Mouse (Mus musculus): ENCODE results near the gene Tango2. TPM values are rescaled to one million over a fixed set of nuclear protein-coding genes. Genes with fewer than 3 reads are reported as not detected.

Tango2 gene
- polyA plus RNA-seq, 1 experiment from 2014 or later = 39.1 TPM

- Histone ChIP-seq H3K4me2 (ENCODE audit: low read depth, low read length, severe bottlenecking) (peak overlapping the region; percentile 87), H3K36me3 (ENCODE audit: control insufficient read depth, insufficient read depth, low read length) (peaks cover 4% of the 10 kb centered on the region), H3K27me3 (ENCODE audit: control insufficient read depth, insufficient read depth, low read length) (no peaks in the 10 kb centered on the region), H3K27ac (ENCODE audit: low read depth, low read length) (peak overlapping the region; percentile 82), H3K9me3 (ENCODE audit: control insufficient read depth, low read length) (no peaks in the 10 kb centered on the region), H3K4me1 (replicated peaks; ENCODE audit: control insufficient read depth, insufficient read depth, low read length) (peaks cover 16% of the 10 kb centered on the region), H3K4me3 (ENCODE audit: low read depth, low read length) (peak overlapping the region; percentile 91), H3K9ac (ENCODE audit: low read length) (peak overlapping the region; percentile 98)
- DNase-seq (ENCODE audit: low spot score) = no peak
- ATAC-seq (replicated peaks; ENCODE audit: low FRiP score) = peak; percentile 82
- under 1% methylated on average over 29 of the region's 31 CpGs for WGBS
These were observed 59.3 kb downstream of the Tango2 start for GRCm38 (mm10) chr16:18288581-18289061.

GRCm38 (mm10) chr16:18288166-18288565, 59.7 kb downstream of the Tango2 start:
- Histone ChIP-seq H3K9me3 (ENCODE audit: control insufficient read depth, low read length) (no peaks in the 10 kb centered on the region), H3K4me3 (ENCODE audit: low read depth, low read length) (peak overlapping the region; percentile 91), H3K9ac (ENCODE audit: low read length) (peak overlapping the region; percentile 98), H3K4me2 (ENCODE audit: low read depth, low read length, severe bottlenecking) (peak overlapping the region; percentile 87), H3K27ac (ENCODE audit: low read depth, low read length) (peak overlapping the region; percentile 82; the same call in 1 of the 2 replicates), H3K36me3 (ENCODE audit: control insufficient read depth, insufficient read depth, low read length) (peaks cover 7% of the 10 kb centered on the region), H3K4me1 (replicated peaks; ENCODE audit: control insufficient read depth, insufficient read depth, low read length) (peaks cover 16% of the 10 kb centered on the region), H3K27me3 (ENCODE audit: control insufficient read depth, insufficient read depth, low read length) (no peaks in the 10 kb centered on the region)
- ATAC-seq (replicated peaks; ENCODE audit: low FRiP score) (no peak), DNase-seq (ENCODE audit: low spot score) (no peak)
- 0% methylated on average over 4 of the region's 4 CpGs for WGBS

- no peaks in the 10 kb centered on the region for H3K4me1 ChIP-seq (replicated peaks; ENCODE audit: control insufficient read depth, insufficient read depth, low read length)
- H3K27ac ChIP-seq (ENCODE audit: low read depth, low read length) = no peak overlapping the region
- no peak overlapping the region for H3K9ac ChIP-seq (ENCODE audit: low read length)
- no peak overlapping the region for H3K4me2 ChIP-seq (ENCODE audit: low read depth, low read length, severe bottlenecking)
- no peak for ATAC-seq (replicated peaks; ENCODE audit: low FRiP score)
- no peak overlapping the region for H3K4me3 ChIP-seq (ENCODE audit: low read depth, low read length)
- no peaks in the 10 kb centered on the region for H3K9me3 ChIP-seq (ENCODE audit: control insufficient read depth, low read length)
- no peaks in the 10 kb centered on the region for H3K27me3 ChIP-seq (ENCODE audit: control insufficient read depth, insufficient read depth, low read length)
- 71% methylated on average over 2 of the region's 2 CpGs for WGBS
- DNase-seq (ENCODE audit: low spot score) = no peak
- H3K36me3 ChIP-seq (ENCODE audit: control insufficient read depth, insufficient read depth, low read length) = peaks cover 42% of the 10 kb centered on the region
These were observed 72.7 kb downstream of the Tango2 start for GRCm38 (mm10) chr16:18275166-18275565.

GRCm38 (mm10) chr16:18268182-18268581, 79.7 kb downstream of the Tango2 start:
- WGBS = 85% methylated on average over 5 of the region's 5 CpGs
- no peak for ATAC-seq (replicated peaks; ENCODE audit: low FRiP score)

GRCm38 (mm10) chr16:18265024-18265423, 82.9 kb downstream of the Tango2 start:
- no peak overlapping the region for H3K4me2 ChIP-seq (ENCODE audit: low read depth, low read length, severe bottlenecking)
- H3K9me3 ChIP-seq (ENCODE audit: control insufficient read depth, low read length) = no peaks in the 10 kb centered on the region
- DNase-seq (ENCODE audit: low spot score) = no peak
- no peak for ATAC-seq (replicated peaks; ENCODE audit: low FRiP score)
- no peak overlapping the region for H3K27ac ChIP-seq (ENCODE audit: low read depth, low read length)
- no peaks in the 10 kb centered on the region for H3K27me3 ChIP-seq (ENCODE audit: control insufficient read depth, insufficient read depth, low read length)
- WGBS = 88% methylated on average over 2 of the region's 2 CpGs
- no peaks in the 10 kb centered on the region for H3K4me1 ChIP-seq (replicated peaks; ENCODE audit: control insufficient read depth, insufficient read depth, low read length)
- peaks cover 29% of the 10 kb centered on the region for H3K36me3 ChIP-seq (ENCODE audit: control insufficient read depth, insufficient read depth, low read length)
- no peak overlapping the region for H3K4me3 ChIP-seq (ENCODE audit: low read depth, low read length)
- no peak overlapping the region for H3K9ac ChIP-seq (ENCODE audit: low read length)

More at GRCm38 (mm10) chr16:18268182-18268581, 79.7 kb downstream of the Tango2 start:
- Histone ChIP-seq H3K4me1 (replicated peaks; ENCODE audit: control insufficient read depth, insufficient read depth, low read length) (no peaks in the 10 kb centered on the region), H3K9me3 (ENCODE audit: control insufficient read depth, low read length) (no peaks in the 10 kb centered on the region), H3K4me2 (ENCODE audit: low read depth, low read length, severe bottlenecking) (no peak overlapping the region), H3K9ac (ENCODE audit: low read length) (no peak overlapping the region), H3K4me3 (ENCODE audit: low read depth, low read length) (no peak overlapping the region), H3K27me3 (ENCODE audit: control insufficient read depth, insufficient read depth, low read length) (no peaks in the 10 kb centered on the region), H3K27ac (ENCODE audit: low read depth, low read length) (no peak overlapping the region), H3K36me3 (ENCODE audit: control insufficient read depth, insufficient read depth, low read length) (peaks cover 20% of the 10 kb centered on the region)
- DNase-seq (ENCODE audit: low spot score) = no peak

GRCm38 (mm10) chr16:18258221-18258620, 89.7 kb downstream of the Tango2 start, which contains the start of gene Gm49776:
Gm49776 (minus strand) TSS chr16:18258321.
- ATAC-seq (replicated peaks; ENCODE audit: low FRiP score) = no peak

GRCm38 (mm10) chr16:18253866-18254265, 94.0 kb downstream of the Tango2 start:
- H3K4me3 ChIP-seq (ENCODE audit: low read depth, low read length) = no peak overlapping the region
- no peak for ATAC-seq (replicated peaks; ENCODE audit: low FRiP score)
- peaks cover 31% of the 10 kb centered on the region for H3K36me3 ChIP-seq (ENCODE audit: control insufficient read depth, insufficient read depth, low read length)
- H3K4me1 ChIP-seq (replicated peaks; ENCODE audit: control insufficient read depth, insufficient read depth, low read length) = peaks cover 13% of the 10 kb centered on the region
- H3K9me3 ChIP-seq (ENCODE audit: control insufficient read depth, low read length) = no peaks in the 10 kb centered on the region
- no peak overlapping the region for H3K9ac ChIP-seq (ENCODE audit: low read length)
- 91% methylated on average over 1 of the region's 1 CpGs for WGBS
- no peak overlapping the region for H3K4me2 ChIP-seq (ENCODE audit: low read depth, low read length, severe bottlenecking)
- peak; percentile 48 for DNase-seq (ENCODE audit: low spot score)
- H3K27me3 ChIP-seq (ENCODE audit: control insufficient read depth, insufficient read depth, low read length) = no peaks in the 10 kb centered on the region
- no peak overlapping the region for H3K27ac ChIP-seq (ENCODE audit: low read depth, low read length)

More at GRCm38 (mm10) chr16:18258221-18258620, 89.7 kb downstream of the Tango2 start, which contains the start of gene Gm49776:
- peak; percentile 23 for DNase-seq (ENCODE audit: low spot score)
- Histone ChIP-seq H3K9ac (ENCODE audit: low read length) (no peak within 1 kb of the TSS), H3K4me3 (ENCODE audit: low read depth, low read length) (no peak within 1 kb of the TSS), H3K4me2 (ENCODE audit: low read depth, low read length, severe bottlenecking) (no peak within 1 kb of the TSS), H3K4me1 (replicated peaks; ENCODE audit: control insufficient read depth, insufficient read depth, low read length) (no peaks in the 10 kb centered on the region), H3K9me3 (ENCODE audit: control insufficient read depth, low read length) (no peaks in the 10 kb centered on the region), H3K27ac (ENCODE audit: low read depth, low read length) (no peak within 1 kb of the TSS), H3K27me3 (ENCODE audit: control insufficient read depth, insufficient read depth, low read length) (no peaks in the 10 kb centered on the region), H3K36me3 (ENCODE audit: control insufficient read depth, insufficient read depth, low read length) (peaks cover 59% of the 10 kb centered on the region)
- WGBS = 98% methylated on average over 2 of the region's 2 CpGs

GRCm38 (mm10) chr16:18252736-18253135, 95.2 kb downstream of the Tango2 start:
- no peaks in the 10 kb centered on the region for H3K27me3 ChIP-seq (ENCODE audit: control insufficient read depth, insufficient read depth, low read length)
- H3K36me3 ChIP-seq (ENCODE audit: control insufficient read depth, insufficient read depth, low read length) = peaks cover 23% of the 10 kb centered on the region
- peaks cover 13% of the 10 kb centered on the region for H3K4me1 ChIP-seq (replicated peaks; ENCODE audit: control insufficient read depth, insufficient read depth, low read length)
- DNase-seq (ENCODE audit: low spot score) (peak; percentile 51), ATAC-seq (replicated peaks; ENCODE audit: low FRiP score) (no peak)
- H3K9ac ChIP-seq (ENCODE audit: low read length) = no peak overlapping the region
- 88% methylated on average over 6 of the region's 6 CpGs for WGBS
- no peak overlapping the region for H3K4me2 ChIP-seq (ENCODE audit: low read depth, low read length, severe bottlenecking)
- H3K27ac ChIP-seq (ENCODE audit: low read depth, low read length) = no peak overlapping the region
- H3K4me3 ChIP-seq (ENCODE audit: low read depth, low read length) = no peak overlapping the region
- H3K9me3 ChIP-seq (ENCODE audit: control insufficient read depth, low read length) = no peaks in the 10 kb centered on the region

All from forebrain, embryonic 11.5 days (tissue).